Mouse (Mus musculus): Measurements from ENCODE around the gene Slk. TPM values are rescaled to one million over a fixed set of nuclear protein-coding genes. Genes with fewer than 3 reads are reported as not detected.
"Not testable (repeated sequence)": the region's sequence is repeated elsewhere in the genome, so short reads cannot be mapped to it uniquely, and the experiment has no call there.

The Slk gene
- total RNA-seq, 2 experiments from 2014 or later, result 61.1 to 70.0 TPM

DNA sequence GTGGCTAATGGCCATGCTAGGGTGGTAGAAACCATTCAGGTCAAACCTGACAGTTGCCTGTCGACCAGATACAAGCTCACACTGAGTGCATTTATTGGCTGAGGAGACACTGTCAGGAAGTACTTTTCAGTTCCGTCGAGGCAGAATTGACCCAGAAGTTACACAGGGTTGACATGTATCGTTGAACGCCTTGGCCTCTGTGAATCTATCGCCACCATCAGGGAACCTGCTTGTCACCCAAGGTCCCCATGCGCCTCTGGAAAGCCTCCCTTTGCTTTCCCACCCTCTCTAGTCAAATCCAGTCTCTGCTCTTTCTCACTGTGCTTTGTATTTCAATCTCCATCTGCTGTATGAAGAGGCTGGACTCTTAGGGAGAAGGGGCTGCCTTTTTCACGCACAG lies 13.5 kb upstream of the Slk start:
- DNase-seq (ENCODE audit: low spot score in 2 of 2), result no peak

DNA sequence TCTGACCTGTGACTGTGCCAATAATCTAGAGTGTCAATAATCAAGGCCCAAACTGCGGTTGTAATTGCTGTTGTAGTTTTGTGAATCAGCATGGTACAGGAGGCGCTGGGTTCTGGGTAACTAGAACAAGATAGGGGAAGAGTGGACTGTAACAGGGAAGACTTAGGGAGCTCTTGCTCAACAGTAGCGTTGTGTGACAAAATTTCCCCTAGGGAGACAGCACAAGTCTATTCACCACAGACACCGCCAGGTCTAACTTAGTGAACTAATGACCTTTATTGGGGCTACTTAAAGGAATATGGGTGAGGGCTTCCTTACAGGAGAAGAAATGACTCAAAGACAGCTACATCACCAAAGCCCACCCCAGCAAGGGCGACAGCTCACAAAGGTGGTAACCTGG lies 9.4 kb upstream of the Slk start:
- DNase-seq (ENCODE audit: low spot score in 2 of 2), result no peak

DNA sequence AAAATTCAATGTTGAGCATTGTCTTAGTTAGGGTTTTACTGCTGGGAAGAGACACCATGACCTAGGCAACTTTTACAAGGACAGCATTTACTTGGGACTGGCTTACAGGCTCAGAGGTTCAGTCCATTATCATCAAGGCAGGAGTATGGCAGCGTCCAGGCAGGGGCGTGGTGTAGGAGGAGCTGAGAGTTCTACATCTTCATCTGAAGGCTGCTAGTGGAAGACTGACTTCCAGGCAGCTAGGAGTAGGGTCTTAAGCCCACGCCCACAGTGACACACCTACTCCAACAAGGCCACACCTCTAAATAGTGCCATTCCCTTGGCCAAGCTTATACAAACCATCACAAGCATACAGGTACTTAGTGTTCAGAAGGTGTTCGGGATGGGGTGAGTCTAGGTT lies 7.5 kb upstream of the Slk start:
- DNase-seq (ENCODE audit: low spot score in 2 of 2), result not testable (repeated sequence)

DNA sequence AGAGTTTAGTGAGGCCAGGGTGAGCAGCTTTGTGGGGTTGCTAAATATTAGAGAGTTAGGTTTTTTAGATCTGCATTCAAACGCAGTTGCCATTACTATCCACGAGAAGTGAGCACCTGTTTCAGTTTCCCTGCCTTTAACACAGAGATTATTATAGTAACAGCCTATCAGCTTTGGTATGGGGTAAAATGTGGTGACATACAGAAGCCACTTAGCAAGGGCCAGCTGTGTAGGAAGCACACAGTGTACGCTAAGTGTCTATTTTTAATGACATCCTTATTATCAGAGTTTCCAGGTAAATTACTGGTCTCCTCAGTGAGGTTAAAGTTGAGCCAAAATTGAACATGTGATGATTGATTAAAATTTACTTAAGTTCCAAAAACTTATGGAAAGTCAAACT lies 5.8 kb upstream of the Slk start:
- DNase-seq (ENCODE audit: low spot score in 2 of 2), result no peak

DNA sequence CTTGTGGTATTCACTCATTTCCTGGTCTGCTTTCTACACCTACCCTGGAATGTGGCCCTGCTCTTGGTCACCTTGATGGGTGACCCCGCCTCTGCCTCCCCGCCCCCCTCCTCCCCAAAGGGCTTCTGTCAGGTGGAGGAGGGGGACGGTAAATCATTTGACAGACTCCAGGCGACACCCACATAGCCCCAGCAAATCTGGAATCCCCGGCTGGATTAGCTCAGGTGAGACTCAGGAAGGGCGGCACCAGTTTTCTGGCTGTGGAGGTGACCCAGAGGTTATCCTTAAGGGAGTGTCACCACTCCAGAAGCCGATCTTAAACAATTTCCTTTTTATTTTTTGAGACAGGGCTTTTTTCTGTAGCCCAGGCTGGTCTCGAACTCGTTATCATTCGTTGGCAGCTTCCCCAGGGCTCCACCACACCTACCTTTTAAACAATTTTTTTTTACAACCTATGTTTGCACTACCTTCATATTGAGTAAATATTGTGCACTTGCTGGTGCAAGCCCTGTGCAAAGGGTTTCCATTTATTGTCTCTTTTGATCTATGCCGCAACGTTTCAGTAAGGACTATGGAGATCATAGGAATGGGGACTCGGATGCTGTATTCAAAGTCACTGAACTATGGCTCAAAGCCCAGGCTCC lies 775 bp upstream of the Slk start:
- DNase-seq (ENCODE audit: low spot score in 2 of 2), result no peak

DNA sequence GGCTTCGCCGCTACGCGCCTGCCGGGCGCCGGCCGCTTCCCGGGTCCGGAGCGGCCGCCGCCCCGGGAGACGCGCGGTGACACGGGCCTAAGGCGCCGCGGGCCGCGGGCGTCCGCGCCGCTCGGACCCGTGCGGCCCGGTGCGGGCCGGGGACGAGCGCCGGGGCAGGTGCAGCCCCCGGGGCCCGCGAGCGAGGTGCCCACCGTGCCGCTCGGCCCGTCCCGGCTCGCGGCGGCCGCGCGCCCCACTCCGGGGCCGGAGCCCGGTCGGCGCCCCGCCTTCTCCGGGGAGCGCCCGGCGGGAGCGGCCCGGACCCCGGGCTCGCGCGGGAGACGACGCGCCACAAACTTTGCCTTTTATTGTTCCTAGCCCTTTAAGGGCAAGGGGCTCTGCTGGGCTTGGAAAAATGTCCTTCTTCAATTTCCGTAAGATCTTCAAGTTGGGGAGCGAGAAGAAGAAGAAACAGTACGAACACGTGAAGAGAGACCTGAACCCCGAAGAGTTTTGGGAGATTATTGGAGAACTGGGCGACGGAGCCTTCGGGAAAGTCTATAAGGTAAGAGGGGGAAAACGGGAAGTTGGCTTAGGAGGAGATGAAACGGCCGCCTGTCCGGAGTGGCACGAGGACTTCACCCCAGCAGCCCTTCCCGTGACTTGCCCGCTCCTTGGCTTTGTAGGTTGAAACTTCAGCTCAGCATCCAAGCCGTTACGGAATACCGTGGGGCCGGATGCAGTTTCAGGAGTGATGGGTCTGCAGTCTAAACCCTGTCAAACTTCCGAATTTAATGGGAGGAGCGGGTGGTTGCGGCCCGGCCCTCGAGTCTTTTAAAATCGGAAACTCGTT lies 532 bp downstream of the Slk start:
- no peak for DNase-seq (ENCODE audit: low spot score in 2 of 2)

DNA sequence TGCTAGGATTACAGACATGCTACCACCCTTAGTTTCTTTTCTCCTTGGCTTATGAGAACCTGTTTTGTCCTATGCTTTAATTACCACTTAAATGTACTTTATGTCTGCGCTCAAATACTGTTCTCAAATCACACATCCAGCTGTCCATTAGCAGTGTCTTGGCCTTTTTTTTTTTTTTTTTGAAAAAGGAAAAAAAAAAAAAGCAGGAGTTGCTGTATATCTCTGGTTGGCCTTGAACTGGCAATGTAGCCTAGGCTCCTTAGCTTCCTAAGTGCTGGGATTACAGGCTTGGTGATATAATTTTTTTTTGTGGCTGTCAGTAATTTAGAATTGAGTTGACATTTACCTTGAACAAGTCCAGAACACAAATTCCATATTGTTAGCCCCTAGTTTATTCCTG lies 6.3 kb downstream of the Slk start:
- no peak for DNase-seq (ENCODE audit: low spot score in 2 of 2)

DNA sequence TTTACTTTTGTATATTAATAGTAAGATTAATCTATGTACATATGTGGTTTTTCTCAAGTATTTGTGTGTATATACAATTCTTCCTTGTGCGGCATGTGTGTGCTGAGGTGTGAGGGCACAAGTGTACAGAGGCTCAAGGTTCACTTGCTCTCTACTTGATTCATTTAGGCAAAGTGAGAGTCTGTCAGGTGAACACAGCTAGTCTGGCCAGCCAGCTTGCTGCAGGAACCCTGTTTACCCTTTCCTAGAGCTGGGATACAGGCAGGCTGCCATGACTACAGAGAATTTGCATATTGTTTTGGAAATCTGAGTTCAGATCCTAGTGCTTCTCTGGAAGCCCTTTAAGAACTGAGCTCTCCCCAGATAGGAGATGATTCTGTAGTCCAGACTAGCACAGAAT lies 7.5 kb downstream of the Slk start:
- no peak for DNase-seq (ENCODE audit: low spot score in 2 of 2)

DNA sequence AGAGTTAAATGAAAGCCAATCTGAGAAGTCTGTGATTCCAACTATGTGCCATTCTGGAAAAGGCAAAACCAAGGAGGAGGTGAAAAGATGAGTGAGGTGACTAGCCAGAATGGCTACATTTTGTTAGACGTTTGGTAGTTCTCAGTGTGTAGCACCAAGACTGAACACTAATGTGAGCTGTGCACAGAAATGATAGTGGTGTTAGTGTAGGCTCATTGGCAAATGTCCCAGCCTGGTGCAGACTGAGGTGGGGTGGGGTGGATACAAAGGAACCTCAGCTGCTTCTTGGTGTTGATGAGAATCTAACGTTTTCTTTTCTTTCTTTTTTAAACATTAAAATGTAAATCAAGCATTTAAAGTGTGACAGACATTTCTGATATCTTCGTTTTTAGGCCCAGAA lies 29.0 kb downstream of the Slk start:
- no peak for DNase-seq (ENCODE audit: low spot score in 2 of 2)

DNA sequence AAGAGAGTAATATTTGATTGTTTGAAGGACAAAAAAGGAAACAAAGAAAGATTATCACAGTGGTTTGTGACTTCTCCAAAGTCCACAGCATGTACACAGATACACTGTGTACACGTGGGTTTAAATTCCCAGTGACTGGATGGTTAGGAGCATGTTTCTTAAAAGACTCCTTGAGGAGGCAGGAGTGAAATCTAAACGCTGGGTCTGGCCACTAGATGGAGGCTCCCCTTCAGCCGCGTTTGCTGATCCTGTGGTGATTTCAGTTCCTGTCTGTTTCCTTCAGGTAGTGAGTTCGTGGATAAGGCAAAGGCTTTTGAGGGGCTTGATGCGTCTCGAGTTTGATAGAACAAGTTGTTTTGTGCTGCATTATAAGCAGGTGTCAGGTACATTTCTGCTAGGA lies 34.0 kb downstream of the Slk start:
- no peak for DNase-seq (ENCODE audit: low spot score in 2 of 2)

DNA sequence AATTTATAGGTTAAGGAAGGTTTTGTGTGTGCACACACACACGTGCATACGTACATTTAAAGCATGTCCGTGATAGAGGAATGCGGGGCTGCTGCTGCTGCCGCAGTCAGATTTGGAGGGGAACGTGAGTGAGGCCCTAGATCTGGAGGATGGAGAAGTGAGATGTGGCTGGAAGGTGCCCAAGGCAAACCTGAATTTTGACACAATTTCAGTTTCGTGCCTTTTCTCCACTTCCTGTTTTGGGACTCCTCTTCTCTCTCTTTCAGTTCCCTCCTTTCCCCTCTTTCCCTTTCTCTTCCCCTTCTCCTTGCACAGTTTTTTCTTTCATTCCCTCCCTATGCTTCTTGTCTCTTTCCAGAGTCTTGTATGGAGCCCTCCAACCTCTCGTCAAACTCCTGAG lies 42.0 kb downstream of the Slk start:
- no peak for DNase-seq (ENCODE audit: low spot score in 2 of 2)

DNA sequence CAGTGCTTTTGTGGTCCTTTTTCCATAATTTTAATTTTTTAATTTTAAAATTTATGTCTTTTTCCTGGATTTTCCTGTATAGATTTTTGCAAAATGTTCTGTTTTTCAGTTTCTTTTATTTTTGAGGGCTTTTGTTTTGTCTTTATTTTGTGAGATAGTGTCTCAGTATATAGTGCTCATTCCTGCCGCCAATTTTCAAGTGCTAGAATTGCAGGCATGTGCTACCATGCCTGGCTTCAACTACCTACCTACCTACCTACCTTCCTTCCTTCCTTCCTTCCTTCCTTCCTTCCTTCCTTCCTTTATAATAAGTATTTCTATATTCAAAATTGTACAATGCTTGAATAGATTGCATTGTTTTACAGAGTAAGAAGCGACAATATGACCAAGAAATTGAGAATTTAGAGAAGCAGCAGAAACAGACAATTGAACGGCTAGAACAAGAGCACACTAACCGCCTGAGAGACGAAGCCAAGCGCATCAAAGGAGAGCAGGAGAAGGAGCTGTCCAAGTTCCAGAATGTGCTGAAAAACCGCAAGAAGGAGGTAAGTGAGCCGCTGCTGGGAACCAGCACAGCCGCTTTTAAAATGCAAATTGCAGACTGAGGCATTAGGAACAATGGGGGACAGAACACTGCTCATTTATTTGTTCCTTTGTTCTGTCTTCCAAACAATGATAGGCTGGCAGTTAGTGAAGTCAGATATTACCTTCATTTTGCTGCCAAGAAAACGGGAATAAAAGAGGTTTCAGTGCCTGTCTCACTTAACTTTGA lies 45.6 kb downstream of the Slk start:
- DNase-seq (ENCODE audit: low spot score in 2 of 2), result no peak

DNA sequence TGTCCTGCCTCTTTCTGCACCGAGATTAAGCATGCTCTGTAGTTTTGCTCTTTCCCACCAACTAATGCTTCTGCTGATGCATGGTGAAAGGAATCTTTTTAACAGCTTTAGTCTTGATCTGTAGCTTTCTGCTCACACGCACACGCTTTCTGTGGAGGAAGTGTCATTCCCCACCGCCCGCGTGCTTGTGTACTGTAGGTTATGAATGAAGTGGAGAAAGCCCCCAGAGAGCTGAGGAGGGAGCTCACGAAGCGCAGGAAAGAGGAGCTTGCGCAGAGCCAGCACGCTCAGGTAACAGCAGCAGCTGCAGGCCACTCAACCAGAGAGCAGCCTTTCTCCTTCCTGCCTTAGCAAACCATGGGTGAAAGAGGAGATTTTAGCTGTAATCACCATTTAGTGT lies 48.0 kb downstream of the Slk start:
- no peak for DNase-seq (ENCODE audit: low spot score in 2 of 2)

DNA sequence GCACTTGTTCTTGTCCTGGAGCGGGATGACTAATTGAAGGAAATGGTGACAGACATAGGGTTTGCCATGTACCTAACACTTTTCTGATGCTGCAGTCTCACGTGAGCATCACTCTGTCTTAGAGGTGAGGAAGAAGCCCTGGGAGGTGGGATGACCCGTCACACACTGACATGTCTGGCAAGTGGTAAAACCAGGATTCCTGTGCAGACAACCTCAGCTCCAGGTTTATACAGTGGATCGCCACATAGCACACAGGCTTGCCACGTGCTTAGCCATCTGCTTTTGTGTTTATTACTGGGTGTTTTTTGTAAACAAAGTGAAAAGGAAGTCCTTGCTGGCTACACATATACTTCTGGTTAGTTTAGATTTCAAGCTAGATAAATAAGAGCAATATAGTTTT lies 49.6 kb downstream of the Slk start:
- no peak for DNase-seq (ENCODE audit: low spot score in 2 of 2)

DNA sequence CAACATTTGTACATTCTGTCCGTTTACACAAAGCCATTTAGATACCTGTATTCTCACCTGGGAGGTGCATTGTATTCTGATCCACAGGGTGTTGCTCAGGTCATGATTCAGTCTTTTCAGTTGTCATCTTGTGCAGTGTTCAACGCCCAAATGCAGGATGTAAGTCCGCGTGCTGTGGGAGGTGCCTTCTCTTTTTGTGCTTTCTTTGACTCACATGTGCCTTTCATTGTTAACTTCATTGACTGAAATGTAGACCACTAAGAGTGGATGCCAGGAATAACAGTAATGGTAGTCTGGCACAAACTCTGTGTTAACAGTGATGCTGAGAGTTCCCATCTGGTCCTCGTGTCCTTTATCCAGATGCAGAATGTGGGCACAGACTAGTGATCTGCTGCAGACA lies 50.9 kb downstream of the Slk start:
- DNase-seq (ENCODE audit: low spot score in 2 of 2), result no peak

DNA sequence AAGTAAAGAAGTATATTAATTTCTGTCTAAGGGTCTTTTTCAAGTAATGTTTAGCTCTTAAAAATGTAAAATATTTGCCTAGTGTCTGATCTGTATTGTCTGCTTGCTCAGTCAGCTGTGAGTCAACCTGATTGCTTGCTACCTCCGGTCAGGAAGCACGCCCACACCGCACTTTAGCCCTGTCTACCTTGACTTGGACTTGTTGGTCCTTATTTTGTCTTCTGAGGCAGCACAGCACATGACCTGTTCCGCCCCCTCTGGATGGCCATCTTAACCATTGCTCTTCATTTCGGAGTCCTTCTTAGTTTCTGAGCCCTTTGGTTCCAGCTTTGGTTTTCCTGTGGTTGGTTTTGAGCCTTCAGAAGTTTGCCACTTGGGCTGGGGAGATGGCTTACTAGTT lies 52.3 kb downstream of the Slk start:
- DNase-seq (ENCODE audit: low spot score in 2 of 2), result no peak

DNA sequence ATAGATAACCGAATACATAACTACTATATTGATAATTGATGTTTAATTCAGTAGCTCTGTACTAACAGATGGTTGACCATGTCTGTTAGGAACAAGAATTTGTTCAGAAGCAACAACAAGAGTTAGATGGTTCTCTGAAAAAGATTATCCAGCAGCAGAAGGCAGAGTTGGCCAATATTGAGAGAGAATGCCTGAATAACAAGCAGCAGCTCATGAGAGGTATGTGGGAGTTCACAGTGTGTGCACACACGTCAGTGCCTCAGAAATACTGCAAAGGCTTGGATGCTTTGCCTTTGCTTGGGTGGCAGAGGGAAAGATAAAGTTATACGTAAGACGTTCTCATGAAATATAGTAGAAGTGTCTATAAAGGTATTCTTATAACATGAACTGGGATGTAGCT lies 55.9 kb downstream of the Slk start:
- no peak for DNase-seq (ENCODE audit: low spot score in 2 of 2)

DNA sequence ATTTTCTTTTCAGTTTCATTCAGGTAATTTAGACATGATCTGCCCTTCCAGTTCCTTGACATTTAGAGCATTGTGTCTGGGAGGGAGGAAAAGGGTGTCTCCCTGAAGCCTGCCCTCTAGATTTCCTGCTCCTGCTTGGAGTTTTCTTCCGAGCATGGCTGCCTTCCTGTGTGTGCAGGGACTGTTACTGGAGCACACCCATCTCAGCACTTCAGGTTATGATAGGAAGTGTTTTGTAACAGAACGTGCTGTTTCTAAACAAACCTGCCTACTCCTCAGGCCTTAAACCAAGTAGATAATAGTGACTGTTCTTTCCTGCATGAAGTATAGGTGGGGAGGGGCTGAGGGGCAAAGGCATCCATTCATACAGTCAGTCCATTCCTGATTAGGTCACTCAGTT lies 64.4 kb downstream of the Slk start:
- no peak for DNase-seq (ENCODE audit: low spot score in 2 of 2)

DNA sequence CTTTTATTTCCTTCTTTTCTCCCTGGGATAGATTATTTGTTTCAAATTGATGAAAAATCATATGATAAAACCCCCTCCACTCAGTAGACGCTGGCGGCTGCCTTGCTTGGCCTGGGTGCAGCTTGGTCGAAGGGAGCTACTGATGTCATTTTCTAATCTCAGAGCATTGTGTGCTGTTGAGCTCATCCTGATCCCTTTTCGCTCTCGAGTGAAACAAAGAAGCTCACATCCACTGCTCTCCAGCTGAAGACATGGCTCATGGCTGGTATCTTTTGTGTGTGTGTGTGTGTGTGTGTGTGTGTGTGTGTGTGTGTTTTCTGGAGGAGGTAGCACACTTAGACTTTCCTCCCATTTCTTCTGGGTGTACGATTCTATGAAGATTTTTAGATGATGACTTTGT lies 66.1 kb downstream of the Slk start:
- DNase-seq (ENCODE audit: low spot score in 2 of 2), result no peak

DNA sequence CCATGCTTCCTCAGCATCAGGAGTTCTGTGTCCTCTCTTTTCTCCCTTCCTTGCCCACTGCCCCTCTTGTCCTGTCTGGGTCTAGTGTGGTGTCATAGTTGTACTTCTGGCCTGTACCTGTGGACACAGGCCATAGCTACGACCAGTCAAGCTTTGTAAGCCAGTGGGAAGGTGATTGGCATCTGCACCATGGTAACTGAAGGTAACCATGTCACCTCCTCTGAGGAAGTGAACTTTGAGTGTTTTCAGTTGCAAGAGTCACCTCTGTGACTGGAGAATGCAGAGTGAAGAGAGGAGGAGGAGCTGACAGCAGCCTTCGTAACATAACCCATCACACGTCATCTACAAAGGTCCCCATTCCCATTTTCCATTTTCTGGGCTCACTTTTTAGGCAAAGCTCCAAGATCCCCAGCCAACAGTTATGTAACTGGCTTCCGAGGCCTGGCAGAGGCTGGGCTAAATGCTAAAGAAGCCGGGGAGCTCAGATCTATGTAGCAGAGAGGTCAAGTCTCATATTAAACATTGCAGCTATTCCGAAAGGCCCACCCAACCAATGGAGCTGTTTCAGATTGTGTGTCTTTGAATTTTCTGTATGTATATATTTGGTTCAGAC lies 67.1 kb downstream of the Slk start:
- DNase-seq (ENCODE audit: low spot score in 2 of 2), result no peak

DNA sequence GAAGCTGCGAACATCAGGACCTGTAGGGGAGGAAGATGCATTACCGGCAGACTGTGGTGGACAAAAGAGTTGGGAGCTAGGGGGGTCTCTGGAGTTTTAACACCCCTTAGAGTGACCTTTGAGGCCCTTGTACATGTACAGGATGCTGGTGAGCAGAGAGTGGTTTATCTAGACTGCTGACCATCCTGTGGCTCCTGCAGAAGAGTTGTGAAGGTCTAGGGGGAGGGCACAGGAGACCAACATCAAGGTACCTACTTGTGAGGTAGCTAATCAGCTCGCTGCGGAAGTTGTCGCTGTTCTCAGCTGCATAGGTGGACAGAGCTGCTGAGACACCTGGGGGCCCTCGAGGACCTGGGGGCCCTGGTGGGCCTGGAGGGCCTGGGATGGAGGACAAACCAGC lies 69.6 kb downstream of the Slk start:
- DNase-seq (ENCODE audit: low spot score in 2 of 2), result no peak
